Mouse (Mus musculus): Measurements from ENCODE around the gene Snx33. TPM values are rescaled to one million over a fixed set of nuclear protein-coding genes. Genes with fewer than 3 reads are reported as not detected.

Snx33 gene
- polyA plus RNA-seq, 1 experiment from 2014 or later, result 8.7 TPM

- DNase-seq (ENCODE audit: low spot score), result no peak
- TF ChIP-seq CTCF (IDR thresholded peaks at IDR 0.05) (no peak), EP300 (IDR thresholded peaks at IDR 0.05) (no peak)
- no peaks in the 10 kb centered on the region for H3K9me3 ChIP-seq (ENCODE audit: low read length)
- H3K9ac ChIP-seq (replicated peaks; ENCODE audit: low read depth), result no peak overlapping the region
- no peak overlapping the region for H3K27ac ChIP-seq (ENCODE audit: low read length)
- ATAC-seq, result no peak
- 77% methylated on average over 11 of the region's 11 CpGs for WGBS
- H3K4me3 ChIP-seq (ENCODE audit: low read depth, low read length), result no peak overlapping the region
- H3K4me1 ChIP-seq (ENCODE audit: insufficient read depth, low read depth, low read length), result no peaks in the 10 kb centered on the region
- no peak overlapping the region for H3K4me2 ChIP-seq (replicated peaks; ENCODE audit: low read depth, low read length)
- H3K27me3 ChIP-seq (replicated peaks; ENCODE audit: insufficient read depth, low read length), result no peaks in the 10 kb centered on the region
- H3K36me3 ChIP-seq (ENCODE audit: insufficient read depth, low read length), result no peaks in the 10 kb centered on the region
Observed at GRCm38 (mm10) chr9:56899409-56899808, 28.8 kb downstream of the Snx33 start.

DNA sequence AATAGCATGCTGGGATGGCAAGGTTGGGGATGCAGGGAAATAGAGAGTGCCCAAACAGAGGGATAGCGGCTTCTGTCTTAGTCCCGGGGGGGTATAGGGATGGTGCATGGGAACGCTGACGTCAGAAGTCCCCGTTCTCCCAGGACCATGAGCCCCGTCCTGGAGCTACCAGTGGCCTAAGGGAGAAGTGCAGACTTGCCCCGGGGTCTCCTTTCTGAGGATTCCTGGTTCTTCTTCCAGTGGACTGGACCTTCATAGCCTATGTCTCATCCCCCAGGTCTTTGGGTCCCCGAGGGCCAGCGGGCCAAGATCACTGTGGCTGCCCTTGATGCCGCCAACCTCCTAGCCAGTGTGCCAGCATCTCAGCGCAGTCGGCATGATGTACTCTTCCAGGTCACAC is 31.4 kb downstream of the Snx33 start:
- Histone ChIP-seq H3K9ac (replicated peaks; ENCODE audit: low read depth) (no peak overlapping the region), H3K4me1 (ENCODE audit: insufficient read depth, low read depth, low read length) (no peaks in the 10 kb centered on the region), H3K36me3 (ENCODE audit: insufficient read depth, low read length) (no peaks in the 10 kb centered on the region), H3K4me3 (ENCODE audit: low read depth, low read length) (no peak overlapping the region), H3K27ac (ENCODE audit: low read length) (no peak overlapping the region), H3K4me2 (replicated peaks; ENCODE audit: low read depth, low read length) (no peak overlapping the region), H3K27me3 (replicated peaks; ENCODE audit: insufficient read depth, low read length) (no peaks in the 10 kb centered on the region), H3K9me3 (ENCODE audit: low read length) (no peaks in the 10 kb centered on the region)
- DNase-seq (ENCODE audit: low spot score), result no peak
- no peak for ATAC-seq
- WGBS, result 90% methylated on average over 12 of the region's 12 CpGs
- no peak for TF ChIP-seq EP300 (IDR thresholded peaks at IDR 0.05)
- TF ChIP-seq CTCF (IDR thresholded peaks at IDR 0.05), result no peak

DNA sequence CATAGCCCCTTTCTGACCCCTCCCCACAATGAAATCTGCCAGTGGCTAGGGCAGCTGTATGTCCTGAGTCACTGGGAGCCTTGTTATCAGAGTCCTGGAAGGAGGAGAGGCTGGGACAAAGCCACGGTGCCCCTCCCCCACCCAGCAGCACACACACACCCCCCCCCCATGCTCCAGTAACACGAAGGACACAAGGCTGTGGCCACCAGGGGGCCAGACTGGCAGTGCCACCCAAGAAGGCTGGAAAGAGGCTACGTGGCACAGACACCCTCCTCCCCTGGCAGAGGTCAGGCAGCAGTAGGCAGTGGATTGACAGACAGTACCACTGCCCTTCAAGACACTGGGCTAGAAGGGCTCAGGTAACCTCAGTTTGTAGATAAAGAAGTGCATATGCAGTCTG is 34.2 kb downstream of the Snx33 start:
- Histone ChIP-seq H3K9me3 (ENCODE audit: low read length) (no peaks in the 10 kb centered on the region), H3K27ac (ENCODE audit: low read length) (no peak overlapping the region), H3K27me3 (replicated peaks; ENCODE audit: insufficient read depth, low read length) (no peaks in the 10 kb centered on the region), H3K4me2 (replicated peaks; ENCODE audit: low read depth, low read length) (no peak overlapping the region), H3K36me3 (ENCODE audit: insufficient read depth, low read length) (no peaks in the 10 kb centered on the region), H3K9ac (replicated peaks; ENCODE audit: low read depth) (no peak overlapping the region), H3K4me1 (ENCODE audit: insufficient read depth, low read depth, low read length) (no peaks in the 10 kb centered on the region), H3K4me3 (ENCODE audit: low read depth, low read length) (no peak overlapping the region)
- 9% methylated on average over 3 of the region's 3 CpGs for WGBS
- TF ChIP-seq CTCF (IDR thresholded peaks at IDR 0.05) (peak; percentile 72), EP300 (IDR thresholded peaks at IDR 0.05) (no peak)
- ATAC-seq (peak; percentile 50), DNase-seq (ENCODE audit: low spot score) (peak; percentile 78)

DNA sequence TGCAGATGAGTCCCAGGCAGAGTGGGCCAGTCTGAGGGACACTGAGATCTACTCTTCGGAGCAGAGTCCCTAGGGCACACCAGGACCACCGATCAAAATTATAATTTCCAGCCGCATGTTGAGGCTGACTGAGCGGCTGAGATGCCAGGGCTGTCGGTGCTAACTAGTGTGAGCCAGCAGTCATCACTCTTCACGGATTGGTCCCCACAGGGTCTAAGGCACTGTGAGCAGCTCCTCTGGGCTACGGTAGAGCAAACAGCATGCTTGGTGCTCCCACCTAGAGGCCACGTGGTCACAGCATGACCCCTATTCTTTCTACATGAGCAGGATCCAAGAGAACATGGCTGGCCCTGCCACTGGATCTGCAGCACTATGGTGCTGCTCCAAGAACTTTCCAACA is 34.9 kb downstream of the Snx33 start:
- no peaks in the 10 kb centered on the region for H3K9me3 ChIP-seq (ENCODE audit: low read length)
- H3K4me3 ChIP-seq (ENCODE audit: low read depth, low read length), result no peak overlapping the region
- H3K9ac ChIP-seq (replicated peaks; ENCODE audit: low read depth), result no peak overlapping the region
- H3K4me2 ChIP-seq (replicated peaks; ENCODE audit: low read depth, low read length), result no peak overlapping the region
- DNase-seq (ENCODE audit: low spot score) (no peak), ATAC-seq (no peak)
- no peaks in the 10 kb centered on the region for H3K36me3 ChIP-seq (ENCODE audit: insufficient read depth, low read length)
- no peaks in the 10 kb centered on the region for H3K4me1 ChIP-seq (ENCODE audit: insufficient read depth, low read depth, low read length)
- 75% methylated on average over 8 of the region's 8 CpGs for WGBS
- no peaks in the 10 kb centered on the region for H3K27me3 ChIP-seq (replicated peaks; ENCODE audit: insufficient read depth, low read length)
- no peak overlapping the region for H3K27ac ChIP-seq (ENCODE audit: low read length)
- TF ChIP-seq EP300 (IDR thresholded peaks at IDR 0.05), result no peak
- no peak for TF ChIP-seq CTCF (IDR thresholded peaks at IDR 0.05)

DNA sequence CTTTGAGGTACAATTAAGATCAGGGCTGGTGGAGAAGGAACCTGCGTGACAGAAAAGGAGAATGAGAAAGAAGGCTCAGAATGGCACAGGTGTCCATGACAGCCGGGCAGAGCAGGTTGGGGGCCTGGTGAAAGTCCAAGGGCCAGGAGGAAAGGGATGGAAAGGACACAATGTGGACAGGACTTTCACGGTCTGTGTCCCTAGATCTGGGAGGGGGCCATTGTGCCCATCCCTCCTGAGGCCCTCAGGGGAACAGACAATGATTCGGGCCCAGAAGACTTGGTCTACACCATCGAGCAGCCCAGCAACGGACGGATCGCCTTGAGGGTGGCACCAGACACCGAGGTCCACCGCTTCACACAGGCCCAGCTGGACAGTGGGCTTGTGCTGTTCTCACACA is 36.1 kb downstream of the Snx33 start:
- no peaks in the 10 kb centered on the region for H3K27me3 ChIP-seq (replicated peaks; ENCODE audit: insufficient read depth, low read length)
- no peak for DNase-seq (ENCODE audit: low spot score)
- no peaks in the 10 kb centered on the region for H3K4me1 ChIP-seq (ENCODE audit: insufficient read depth, low read depth, low read length)
- H3K27ac ChIP-seq (ENCODE audit: low read length), result no peak overlapping the region
- H3K4me2 ChIP-seq (replicated peaks; ENCODE audit: low read depth, low read length), result no peak overlapping the region
- 90% methylated on average over 10 of the region's 10 CpGs for WGBS
- H3K36me3 ChIP-seq (ENCODE audit: insufficient read depth, low read length), result no peaks in the 10 kb centered on the region
- no peak for ATAC-seq
- H3K9ac ChIP-seq (replicated peaks; ENCODE audit: low read depth), result no peak overlapping the region
- TF ChIP-seq CTCF (IDR thresholded peaks at IDR 0.05) (no peak), EP300 (IDR thresholded peaks at IDR 0.05) (no peak)
- H3K9me3 ChIP-seq (ENCODE audit: low read length), result no peaks in the 10 kb centered on the region
- H3K4me3 ChIP-seq (ENCODE audit: low read depth, low read length), result no peak overlapping the region

- Histone ChIP-seq H3K27ac (ENCODE audit: low read length) (no peak overlapping the region), H3K9ac (replicated peaks; ENCODE audit: low read depth) (no peak overlapping the region), H3K4me3 (ENCODE audit: low read depth, low read length) (no peak overlapping the region), H3K4me2 (replicated peaks; ENCODE audit: low read depth, low read length) (no peak overlapping the region; the same call in 1 of the 2 replicates), H3K4me1 (ENCODE audit: insufficient read depth, low read depth, low read length) (no peaks in the 10 kb centered on the region), H3K36me3 (ENCODE audit: insufficient read depth, low read length) (no peaks in the 10 kb centered on the region), H3K27me3 (replicated peaks; ENCODE audit: insufficient read depth, low read length) (no peaks in the 10 kb centered on the region), H3K9me3 (ENCODE audit: low read length) (no peaks in the 10 kb centered on the region)
- no peak for TF ChIP-seq EP300 (IDR thresholded peaks at IDR 0.05)
- TF ChIP-seq CTCF (IDR thresholded peaks at IDR 0.05), result peak; percentile 96
- ATAC-seq, result peak; percentile 57
- DNase-seq (ENCODE audit: low spot score), result peak; percentile 93
- 28% methylated on average over 12 of the region's 12 CpGs for WGBS
Observed at GRCm38 (mm10) chr9:56891517-56892011, 36.6 kb downstream of the Snx33 start.
